Mouse (Mus musculus) brain, adult 2 months (tissue): Measurements from ENCODE around the gene Gbe1.
A peak's percentile ranks its signal among the peaks of the same experiment; 100 is the strongest.

ENCODE experiments used
- DNase-seq: peaks from one replicate; pipeline ENCODE4 v3.0.0; 2011; ENCODE audit warnings: low read depth, low spot score

The Gbe1 gene

DNA sequence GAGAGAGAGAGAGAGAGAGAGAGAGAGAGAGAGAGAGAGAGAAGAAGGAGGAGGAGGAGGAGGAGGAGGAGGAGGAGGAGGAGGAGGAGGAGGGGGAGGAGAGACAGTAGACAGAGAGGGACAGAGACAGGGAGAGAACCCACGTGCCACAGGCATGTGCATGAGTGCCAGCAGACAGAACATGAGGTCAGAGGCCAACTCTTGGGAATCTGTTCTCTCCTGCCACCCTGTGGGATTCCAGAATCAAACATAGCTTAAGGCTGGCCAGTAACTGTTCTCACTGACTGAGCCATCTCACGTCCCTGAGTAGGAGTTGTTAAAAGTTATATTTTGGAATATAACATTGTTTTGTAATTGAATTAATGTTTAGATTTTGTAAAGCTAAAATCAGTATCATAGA lies 39.3 kb downstream of the Gbe1 start:
- peak; percentile 47 for DNase-seq

GRCm38 (mm10) chr16:70358326-70358725 lies 44.6 kb downstream of the Gbe1 start:
- no peak for DNase-seq

GRCm38 (mm10) chr16:70365229-70365628 lies 51.5 kb downstream of the Gbe1 start:
- no peak for DNase-seq

DNA sequence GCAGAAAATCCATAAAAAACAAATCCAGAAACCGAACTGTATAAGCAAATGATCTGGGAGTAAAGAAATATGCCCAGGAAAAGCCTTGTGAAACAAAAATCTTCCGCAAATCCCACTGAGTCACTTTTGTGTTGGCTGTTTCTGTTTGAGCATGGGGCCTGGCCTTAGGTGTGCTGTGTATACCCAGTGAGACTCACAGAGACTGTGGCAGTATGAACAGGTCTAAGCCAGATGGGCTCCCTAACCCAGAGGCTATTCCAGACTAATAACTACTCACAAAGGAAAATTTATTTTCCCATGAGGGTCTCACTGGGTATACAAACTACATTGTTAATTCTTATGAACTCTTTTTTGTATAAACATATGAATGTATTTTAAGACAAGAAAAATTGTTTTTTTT lies 67.3 kb downstream of the Gbe1 start:
- DNase-seq: no peak

- DNase-seq: no peak
These were observed 71.7 kb downstream of the Gbe1 start for GRCm38 (mm10) chr16:70385494-70385893.

GRCm38 (mm10) chr16:70387385-70387784 lies 73.6 kb downstream of the Gbe1 start:
- no peak for DNase-seq

- no peak for DNase-seq
These were observed 81.5 kb downstream of the Gbe1 start for GRCm38 (mm10) chr16:70395276-70395675.

GRCm38 (mm10) chr16:70407780-70408179 lies 94.0 kb downstream of the Gbe1 start:
- DNase-seq: no peak

- DNase-seq: no peak
These were observed 107.3 kb downstream of the Gbe1 start for GRCm38 (mm10) chr16:70421077-70421476.

- no peak for DNase-seq
These were observed 135.8 kb downstream of the Gbe1 start for GRCm38 (mm10) chr16:70449520-70449919.

- no peak for DNase-seq
These were observed 161.8 kb downstream of the Gbe1 start for GRCm38 (mm10) chr16:70475583-70475982.

DNA sequence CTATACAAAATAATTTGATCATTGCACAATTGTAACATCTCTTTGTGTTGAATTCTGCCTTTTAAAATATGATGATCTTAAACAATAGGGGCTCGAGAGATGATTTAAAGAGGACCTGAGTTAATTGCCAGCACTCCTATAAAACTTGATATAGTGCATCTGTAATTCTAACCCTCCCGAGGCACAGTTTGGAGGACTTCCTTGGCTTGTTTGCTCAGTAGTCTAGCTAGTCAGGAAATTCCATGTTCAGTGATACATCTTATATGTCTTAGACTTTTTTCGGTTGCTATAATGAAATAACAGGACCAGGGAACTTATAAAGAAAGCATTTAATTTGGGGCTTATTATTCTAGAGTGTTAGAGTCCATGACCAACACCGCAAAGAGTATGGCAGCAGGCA lies 162.4 kb downstream of the Gbe1 start:
- DNase-seq: no peak

DNA sequence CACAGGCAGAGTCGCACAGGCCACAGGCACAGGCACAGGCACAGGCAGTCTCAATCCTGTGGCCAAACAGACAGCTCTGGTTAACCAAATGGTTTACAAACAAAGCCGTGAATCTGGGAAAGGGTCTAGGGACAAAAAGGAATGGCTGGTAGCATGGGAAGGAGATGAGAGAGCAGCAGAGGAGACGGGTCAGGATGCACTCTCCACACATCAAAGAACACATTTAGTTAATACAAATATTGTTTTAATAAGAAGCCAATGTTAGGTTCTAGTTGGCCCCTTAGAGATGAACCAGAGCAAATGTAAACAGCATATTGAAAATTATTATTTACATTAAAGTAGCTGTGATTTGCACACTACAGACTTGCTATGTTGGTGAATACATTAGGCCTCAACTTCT lies 166.7 kb downstream of the Gbe1 start:
- no peak for DNase-seq

- DNase-seq: peak; percentile 51
These were observed 192.7 kb downstream of the Gbe1 start for GRCm38 (mm10) chr16:70506457-70506856.

DNA sequence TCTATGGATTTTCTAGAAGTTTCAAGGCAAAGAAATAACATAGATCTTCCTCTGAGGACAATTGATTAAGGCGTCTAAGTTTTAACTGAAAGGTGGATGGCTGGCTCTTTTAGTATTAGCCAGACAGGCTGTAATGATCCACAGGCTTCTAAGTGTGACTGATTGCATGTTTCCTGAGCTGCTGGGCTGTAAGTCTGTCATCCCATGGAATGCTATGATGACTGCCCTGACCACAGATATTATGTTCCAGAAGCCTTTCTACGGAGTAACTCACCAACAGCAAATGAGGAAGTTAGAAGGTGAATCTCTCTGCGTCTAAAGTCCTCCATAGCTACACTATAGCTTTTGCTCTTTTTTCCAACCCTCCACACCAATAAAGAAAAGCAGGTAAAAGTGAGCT lies 197.2 kb downstream of the Gbe1 start:
- DNase-seq: no peak

DNA sequence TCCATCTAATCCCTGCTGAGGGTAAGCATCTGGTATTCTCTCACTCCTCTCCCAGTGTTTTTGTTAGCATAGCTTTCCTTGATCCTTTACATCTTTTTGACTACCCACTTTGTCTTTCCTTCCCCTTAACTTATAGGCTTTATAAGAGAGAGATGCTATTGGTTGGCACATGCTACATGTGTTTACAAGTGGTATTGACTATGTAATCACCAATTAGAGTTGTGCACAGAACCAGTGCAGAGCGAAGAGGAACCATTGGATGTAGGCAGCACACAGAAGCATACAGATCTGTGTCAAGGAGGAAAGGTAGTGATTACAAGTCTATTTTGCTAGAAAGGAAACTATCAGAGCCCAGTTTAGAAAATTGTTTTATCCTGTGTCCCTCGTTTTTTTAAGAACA lies 209.1 kb downstream of the Gbe1 start:
- DNase-seq: peak; percentile 12

- no peak for DNase-seq
These were observed 209.8 kb downstream of the Gbe1 start for GRCm38 (mm10) chr16:70523566-70523965.

- DNase-seq: no peak
These were observed 210.5 kb downstream of the Gbe1 start for GRCm38 (mm10) chr16:70524273-70524672.

- DNase-seq: no peak
These were observed 213.5 kb downstream of the Gbe1 start for GRCm38 (mm10) chr16:70527224-70527623.

DNA sequence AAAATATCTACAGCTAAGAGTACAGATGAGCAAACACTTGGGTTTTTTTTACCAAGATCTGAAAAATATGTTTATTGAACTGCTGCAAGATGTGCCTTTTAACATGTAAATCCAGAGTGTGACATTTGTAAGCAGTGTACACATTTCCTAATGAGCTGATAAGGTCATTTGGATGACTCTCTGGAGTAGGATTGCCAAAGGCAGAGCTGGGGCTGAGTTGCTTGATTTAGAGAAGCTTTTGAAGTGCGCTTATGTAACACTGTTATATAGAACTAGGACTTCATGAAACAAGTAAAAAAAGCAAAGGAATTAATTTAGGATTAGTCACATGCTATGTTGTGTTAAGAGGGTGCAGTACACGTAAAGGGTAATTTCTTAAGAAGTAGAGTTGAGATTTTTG lies 221.5 kb downstream of the Gbe1 start:
- DNase-seq: peak; percentile 20

GRCm38 (mm10) chr16:70550835-70551234 lies 237.1 kb downstream of the Gbe1 start:
- DNase-seq: no peak

GRCm38 (mm10) chr16:70561635-70562348 lies 248.0 kb downstream of the Gbe1 start:
- DNase-seq: no peak

GRCm38 (mm10) chr16:70562574-70562973 lies 248.8 kb downstream of the Gbe1 start:
- no peak for DNase-seq

- DNase-seq: no peak
These were observed 249.7 kb downstream of the Gbe1 start for GRCm38 (mm10) chr16:70563456-70563855.
